Mouse (Mus musculus): ENCODE measurements around the gene Mydgf.

- TF ChIP-seq POLR2A (IDR thresholded peaks at IDR 0.05; ENCODE audit: borderline replicate concordance, insufficient read depth, low read length): no peak
- TF ChIP-seq CTCF (IDR thresholded peaks at IDR 0.05; ENCODE audit: borderline replicate concordance, insufficient read depth, low read depth, low read length): no peak
Measured at GRCm38 (mm10) chr17:56171456-56171855, 12.3 kb downstream of the Mydgf start.
